Mouse (Mus musculus): ENCODE results near the gene Ppil4. TPM values are rescaled to one million over a fixed set of nuclear protein-coding genes. Genes with fewer than 3 reads are reported as not detected.

The Ppil4 gene
- polyA plus RNA-seq, 2 experiments = 9.4 to 20.7 TPM

DNA sequence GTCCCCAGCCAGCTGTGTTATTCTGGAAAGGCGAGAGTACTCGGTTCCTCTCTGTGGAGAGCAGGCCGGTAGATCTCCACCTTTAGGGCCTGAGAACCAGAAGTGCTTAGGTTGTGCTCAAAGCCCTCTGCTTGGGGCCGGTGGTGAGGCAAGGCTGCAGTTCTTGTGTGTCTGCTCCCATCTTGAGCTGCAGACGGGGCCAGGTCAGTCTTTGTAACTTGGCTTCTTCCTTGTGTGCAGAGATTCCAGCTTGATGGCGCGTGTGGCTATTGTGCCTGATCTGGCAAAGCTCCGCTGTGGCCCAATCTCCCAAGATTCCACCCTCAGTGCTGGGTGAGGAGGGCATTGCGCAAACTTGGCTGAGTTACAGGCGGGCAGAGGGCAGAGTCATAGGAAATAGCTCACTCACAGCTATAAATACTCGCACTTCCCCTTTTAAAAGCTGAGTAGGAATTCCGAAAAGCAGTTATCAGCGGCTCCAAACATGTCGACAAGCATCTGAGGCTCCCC is 48.9 kb downstream of the Ppil4 start:
- H3K9ac ChIP-seq (replicated peaks) = no peak overlapping the region
- 7% methylated on average over 14 of the region's 14 CpGs for WGBS (ENCODE audit: insufficient replicate concordance)
- H3K9me3 ChIP-seq (ENCODE audit: control insufficient read depth, low read length) = no peaks in the 10 kb centered on the region
- H3K27ac ChIP-seq = no peak overlapping the region
- H3K4me3 ChIP-seq (ENCODE audit: insufficient read depth in 1 of 2, low read depth in 2 of 2, low read length in 2 of 2) = no peak overlapping the region
- no peaks in the 10 kb centered on the region for H3K36me3 ChIP-seq (replicated peaks; ENCODE audit: control insufficient read depth, insufficient read depth, low read depth)
- ATAC-seq (ENCODE audit: insufficient read depth) = no peak
- H3K27me3 ChIP-seq (ENCODE audit: control insufficient read depth, insufficient read depth, low read length) = no peaks in the 10 kb centered on the region
- peak overlapping the region; percentile 18; the same call in 1 of the 2 replicates for H3K4me2 ChIP-seq (ENCODE audit: low read depth)
- DNase-seq (ENCODE audit: low read depth in 3 of 3, low spot score in 3 of 3) = peak; percentile 9 to 27 (median 18)
- TF ChIP-seq CTCF (IDR thresholded peaks at IDR 0.05; ENCODE audit: low read depth) (no peak), EP300 (IDR thresholded peaks at IDR 0.05; ENCODE audit: low read depth) (no peak)
- peaks cover 0 to 2% of the 10 kb centered on the region in 2 experiments; a peak in 1 of 4 replicates for H3K4me1 ChIP-seq (replicated peaks; ENCODE audit: control insufficient read depth in 2 of 2, insufficient read depth in 2 of 2, low read length in 1 of 2)

GRCm38 (mm10) chr10:7843181-7843580 is 50.5 kb downstream of the Ppil4 start:
- ATAC-seq (ENCODE audit: insufficient read depth) (no peak), DNase-seq (ENCODE audit: low read depth in 3 of 3, low spot score in 3 of 3) (no peak)
- Histone ChIP-seq H3K36me3 (replicated peaks; ENCODE audit: control insufficient read depth, insufficient read depth, low read depth) (no peaks in the 10 kb centered on the region), H3K4me2 (ENCODE audit: low read depth) (no peak overlapping the region), H3K27me3 (ENCODE audit: control insufficient read depth, insufficient read depth, low read length) (no peaks in the 10 kb centered on the region), H3K4me1 (replicated peaks; ENCODE audit: control insufficient read depth in 2 of 2, insufficient read depth in 2 of 2, low read length in 1 of 2) (peaks cover 0 to 2% of the 10 kb centered on the region in 2 experiments; a peak in 1 of 4 replicates), H3K9me3 (ENCODE audit: control insufficient read depth, low read length) (no peaks in the 10 kb centered on the region), H3K4me3 (ENCODE audit: insufficient read depth in 1 of 2, low read depth in 2 of 2, low read length in 2 of 2) (no peak overlapping the region), H3K27ac (no peak overlapping the region), H3K9ac (replicated peaks) (no peak overlapping the region)
- TF ChIP-seq CTCF (IDR thresholded peaks at IDR 0.05; ENCODE audit: low read depth) (no peak), EP300 (IDR thresholded peaks at IDR 0.05; ENCODE audit: low read depth) (no peak)
- 50% methylated on average over 4 of the region's 4 CpGs for WGBS (ENCODE audit: insufficient replicate concordance)

DNA sequence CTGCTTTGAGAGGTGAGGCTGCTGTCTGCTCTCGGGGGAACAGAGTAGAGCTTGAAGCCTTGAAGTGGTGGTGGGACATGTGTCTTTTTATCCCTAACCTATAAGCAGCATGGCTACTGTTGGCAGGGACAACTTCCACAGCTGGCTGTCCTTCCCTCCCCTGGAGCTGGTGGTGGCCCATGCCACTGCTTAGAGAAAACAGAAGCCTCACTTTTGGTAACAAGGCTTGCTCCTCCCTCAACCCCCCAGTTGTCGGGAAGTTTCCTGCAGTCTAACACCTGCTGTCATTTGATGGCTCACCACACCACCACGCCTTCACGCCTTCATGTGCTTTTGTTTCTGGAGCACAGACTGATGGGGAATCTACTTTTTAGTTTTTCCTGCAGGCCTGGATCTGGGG is 51.5 kb downstream of the Ppil4 start:
- Histone ChIP-seq H3K4me1 (replicated peaks; ENCODE audit: control insufficient read depth in 2 of 2, insufficient read depth in 2 of 2, low read length in 1 of 2) (peaks cover 0 to 2% of the 10 kb centered on the region in 2 experiments; a peak in 1 of 4 replicates), H3K9me3 (ENCODE audit: control insufficient read depth, low read length) (no peaks in the 10 kb centered on the region), H3K36me3 (replicated peaks; ENCODE audit: control insufficient read depth, insufficient read depth, low read depth) (no peaks in the 10 kb centered on the region), H3K27ac (no peak overlapping the region), H3K4me2 (ENCODE audit: low read depth) (no peak overlapping the region), H3K9ac (replicated peaks) (no peak overlapping the region), H3K4me3 (ENCODE audit: insufficient read depth in 1 of 2, low read depth in 2 of 2, low read length in 2 of 2) (no peak overlapping the region), H3K27me3 (ENCODE audit: control insufficient read depth, insufficient read depth, low read length) (no peaks in the 10 kb centered on the region)
- DNase-seq (ENCODE audit: low read depth in 3 of 3, low spot score in 3 of 3) (no peak), ATAC-seq (ENCODE audit: insufficient read depth) (no peak)
- 40% methylated on average over 4 of the region's 4 CpGs for WGBS (ENCODE audit: insufficient replicate concordance)
- no peak for TF ChIP-seq CTCF (IDR thresholded peaks at IDR 0.05; ENCODE audit: low read depth)
- TF ChIP-seq EP300 (IDR thresholded peaks at IDR 0.05; ENCODE audit: low read depth) = no peak

DNA sequence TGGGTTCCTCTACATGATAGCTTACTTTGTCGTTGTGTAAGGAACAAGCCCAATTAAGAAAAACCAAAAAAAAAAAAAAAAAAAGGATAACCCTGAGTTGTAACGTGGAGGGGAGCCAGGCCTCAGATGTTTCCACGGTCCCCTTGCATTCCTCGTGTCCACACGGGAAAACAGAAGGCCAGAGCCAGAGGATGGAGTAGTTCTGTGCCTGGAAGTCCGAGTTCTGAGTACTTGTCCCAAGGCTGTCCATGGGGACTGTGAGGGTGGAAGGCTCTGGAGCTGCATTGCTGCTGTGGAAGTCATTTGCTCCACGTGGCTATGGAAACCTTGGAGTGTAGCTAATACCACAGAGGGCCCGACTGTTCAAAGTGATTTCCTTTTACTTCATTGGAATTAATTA is 52.4 kb downstream of the Ppil4 start:
- Histone ChIP-seq H3K27me3 (ENCODE audit: control insufficient read depth, insufficient read depth, low read length) (no peaks in the 10 kb centered on the region), H3K9ac (replicated peaks) (no peak overlapping the region), H3K4me1 (replicated peaks; ENCODE audit: control insufficient read depth in 2 of 2, insufficient read depth in 2 of 2, low read length in 1 of 2) (peaks cover 0 to 4% of the 10 kb centered on the region in 2 experiments; a peak in 1 of 4 replicates), H3K4me3 (ENCODE audit: insufficient read depth in 1 of 2, low read depth in 2 of 2, low read length in 2 of 2) (no peak overlapping the region), H3K36me3 (replicated peaks; ENCODE audit: control insufficient read depth, insufficient read depth, low read depth) (no peaks in the 10 kb centered on the region), H3K4me2 (ENCODE audit: low read depth) (no peak overlapping the region), H3K9me3 (ENCODE audit: control insufficient read depth, low read length) (no peaks in the 10 kb centered on the region), H3K27ac (no peak overlapping the region)
- no peak for DNase-seq (ENCODE audit: low read depth in 3 of 3, low spot score in 3 of 3)
- no peak for ATAC-seq (ENCODE audit: insufficient read depth)
- WGBS (ENCODE audit: insufficient replicate concordance) = 57% methylated on average over 8 of the region's 8 CpGs
- no peak for TF ChIP-seq CTCF (IDR thresholded peaks at IDR 0.05; ENCODE audit: low read depth)
- TF ChIP-seq EP300 (IDR thresholded peaks at IDR 0.05; ENCODE audit: low read depth) = no peak

- peaks cover 0 to 4% of the 10 kb centered on the region in 2 experiments; a peak in 1 of 4 replicates for H3K4me1 ChIP-seq (replicated peaks; ENCODE audit: control insufficient read depth in 2 of 2, insufficient read depth in 2 of 2, low read length in 1 of 2)
- H3K4me3 ChIP-seq (ENCODE audit: insufficient read depth in 1 of 2, low read depth in 2 of 2, low read length in 2 of 2) = no peak overlapping the region
- H3K9me3 ChIP-seq (ENCODE audit: control insufficient read depth, low read length) = no peaks in the 10 kb centered on the region
- no peak overlapping the region for H3K9ac ChIP-seq (replicated peaks)
- no peaks in the 10 kb centered on the region for H3K27me3 ChIP-seq (ENCODE audit: control insufficient read depth, insufficient read depth, low read length)
- 66% methylated on average over 4 of the region's 4 CpGs for WGBS (ENCODE audit: insufficient replicate concordance)
- no peaks in the 10 kb centered on the region for H3K36me3 ChIP-seq (replicated peaks; ENCODE audit: control insufficient read depth, insufficient read depth, low read depth)
- no peak for TF ChIP-seq EP300 (IDR thresholded peaks at IDR 0.05; ENCODE audit: low read depth)
- no peak for TF ChIP-seq CTCF (IDR thresholded peaks at IDR 0.05; ENCODE audit: low read depth)
- H3K27ac ChIP-seq = no peak overlapping the region
- ATAC-seq (ENCODE audit: insufficient read depth) = no peak
- H3K4me2 ChIP-seq (ENCODE audit: low read depth) = no peak overlapping the region
- no peak for DNase-seq (ENCODE audit: low read depth in 3 of 3, low spot score in 3 of 3)
These were observed 53.3 kb downstream of the Ppil4 start for GRCm38 (mm10) chr10:7845991-7846390.
